Mouse (Mus musculus) C2C12 (cell line): ENCODE data around the gene Spem1. TPM values are rescaled to one million over a fixed set of nuclear protein-coding genes. Genes with fewer than 3 reads are reported as not detected.
A peak's percentile ranks its signal among the peaks of the same experiment; 100 is the strongest.

ENCODE experiments used
- H3K27me3 ChIP-seq: one replicate; pipeline ENCODE4 v1.6.1; 2011; ENCODE audit not compliant: control insufficient read depth, insufficient read depth, insufficient read length
- H3K36me3 ChIP-seq: one replicate; pipeline ENCODE4 v1.6.1; 2011; ENCODE audit not compliant: control insufficient read depth, insufficient read depth
- H3K4me3 ChIP-seq: one replicate; pipeline ENCODE4 v1.5.1; 2011; ENCODE audit warnings: mild to moderate bottlenecking, control low read depth; ENCODE audit not compliant: poor library complexity, insufficient read depth, severe bottlenecking
- H3K79me2 ChIP-seq: one replicate; pipeline ENCODE4 v1.6.1; 2011; ENCODE audit not compliant: control insufficient read depth, insufficient read depth
- H3K79me3 ChIP-seq: one replicate; pipeline ENCODE4 v1.6.1; 2011; ENCODE audit warnings: low read depth, control low read depth
- H3ac ChIP-seq: one replicate; pipeline ENCODE3; 2011; ENCODE audit warnings: low read depth; ENCODE audit not compliant: control insufficient read depth, insufficient read length
- CEBPB ChIP-seq: IDR thresholded peaks from one replicate; pipeline ENCODE4 v1.6.1; 2011; ENCODE audit warnings: low read depth, mild to moderate bottlenecking, control low read depth, moderate library complexity
- CTCF ChIP-seq: IDR thresholded peaks from one replicate; pipeline ENCODE4 v1.5.1; 2011; ENCODE audit not compliant: control insufficient read depth, insufficient read depth, insufficient read length
- FOSL1 ChIP-seq: IDR thresholded peaks from one replicate; pipeline ENCODE4 v1.8.0; 2011; ENCODE audit warnings: mild to moderate bottlenecking, low read length; ENCODE audit not compliant: poor library complexity, insufficient read depth, severe bottlenecking
- MAX ChIP-seq: IDR thresholded peaks from one replicate; pipeline ENCODE4 v1.6.1; 2011; ENCODE audit warnings: mild to moderate bottlenecking, control low read depth
- MYOD1 ChIP-seq: IDR thresholded peaks from one replicate; pipeline ENCODE4 v1.6.1; 2011; ENCODE audit warnings: low read depth; ENCODE audit not compliant: control insufficient read depth, insufficient read length
- MYOG ChIP-seq: IDR thresholded peaks from one replicate; pipeline ENCODE4 v1.6.1; 2011; ENCODE audit not compliant: control insufficient read depth, insufficient read length; ENCODE audit errors: extremely low read depth
- USF1 ChIP-seq: IDR thresholded peaks from one replicate; pipeline ENCODE4 v1.6.1; 2011; ENCODE audit warnings: low read depth, mild to moderate bottlenecking, control low read depth, moderate library complexity
- polyA plus RNA-seq: library from polyadenylated mRNA; unstranded; fragments of >200 nt; fragmentation: generic; extraction: Trizol; gene quantifications from one replicate; pipeline ENCODE4 v1.2.1, GENCODE M21; 2012; ENCODE audit warnings: missing spikeins

Gene Spem1
- polyA plus RNA-seq, 1 experiment: not detected

DNA sequence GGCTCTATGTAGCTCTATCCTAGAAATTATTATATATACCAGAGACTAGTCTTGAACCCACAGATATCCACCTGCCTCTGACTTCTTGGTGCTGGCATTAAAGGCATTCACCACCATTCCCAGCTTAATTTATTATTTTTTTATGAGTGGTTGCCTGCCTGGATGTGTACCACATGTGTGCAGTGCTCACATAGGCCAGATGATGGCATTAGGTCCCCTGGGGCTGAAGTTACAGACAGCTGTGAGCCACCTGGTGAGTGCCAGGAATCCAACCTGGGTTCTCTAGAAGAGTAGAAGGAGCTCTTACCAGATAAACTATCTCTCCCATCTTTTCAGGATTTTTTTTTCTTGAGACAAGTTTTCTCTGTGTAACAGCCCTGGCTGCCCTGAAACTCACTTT, 11.7 kb downstream of the Spem1 start:
- Histone ChIP-seq H3K79me3 (no peaks in the 10 kb centered on the region), H3K27me3 (peaks cover 9% of the 10 kb centered on the region), H3K4me3 (no peak overlapping the region), H3ac (no peak overlapping the region), H3K36me3 (no peaks in the 10 kb centered on the region), H3K79me2 (no peaks in the 10 kb centered on the region)
- TF ChIP-seq CTCF (no peak), CEBPB (no peak), FOSL1 (no peak), MYOD1 (no peak), MAX (no peak), USF1 (no peak)

DNA sequence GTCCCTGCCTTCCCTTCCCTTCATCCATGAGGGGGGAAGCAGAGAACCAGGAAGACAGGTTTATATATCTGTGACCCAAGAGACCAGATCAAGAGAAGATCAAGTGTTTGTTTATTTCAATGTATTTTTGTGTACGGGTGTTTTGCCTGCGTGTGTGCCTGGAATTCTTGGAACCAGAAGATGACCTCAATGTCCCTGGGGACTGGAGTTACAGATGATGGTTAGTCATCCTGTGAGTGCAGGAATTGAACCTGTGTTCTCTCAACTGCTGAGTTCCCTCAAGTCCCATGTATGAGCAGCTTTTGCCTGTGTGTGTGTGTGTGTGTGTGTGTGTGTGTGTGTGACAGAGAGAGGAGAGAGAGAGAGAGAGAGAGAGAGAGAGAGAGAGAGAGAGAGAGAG, 14.3 kb downstream of the Spem1 start:
- Histone ChIP-seq H3ac (no peak overlapping the region), H3K79me2 (no peaks in the 10 kb centered on the region), H3K36me3 (no peaks in the 10 kb centered on the region), H3K4me3 (no peak overlapping the region), H3K79me3 (no peaks in the 10 kb centered on the region), H3K27me3 (peaks cover 5% of the 10 kb centered on the region)
- no peak for TF ChIP-seq MAX
- TF ChIP-seq MYOD1: no peak
- TF ChIP-seq CTCF: no peak
- TF ChIP-seq USF1: no peak
- TF ChIP-seq MYOG: no peak
- no peak for TF ChIP-seq CEBPB
- TF ChIP-seq FOSL1: no peak

DNA sequence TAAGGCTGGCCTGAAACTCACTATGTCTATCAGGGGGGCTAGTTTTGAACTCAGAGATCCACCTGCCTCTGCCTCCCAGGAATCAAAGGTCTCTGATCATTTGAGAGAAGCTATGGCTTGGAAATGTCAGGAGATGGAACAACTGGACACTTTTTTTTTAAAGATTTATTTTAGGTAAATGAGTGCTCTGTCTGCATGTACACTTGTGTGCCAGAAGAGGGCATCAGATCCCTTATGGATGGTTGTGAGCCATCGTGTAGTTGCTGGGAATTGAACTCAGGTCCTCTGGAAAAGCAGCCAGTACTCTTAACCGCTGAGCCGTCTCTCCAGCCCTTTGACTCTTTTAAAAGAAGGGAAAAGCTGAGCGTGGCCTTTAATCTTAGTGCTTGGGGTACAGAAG, 15.6 kb downstream of the Spem1 start:
- Histone ChIP-seq H3K4me3 (no peak overlapping the region), H3ac (no peak overlapping the region), H3K79me3 (no peaks in the 10 kb centered on the region), H3K79me2 (no peaks in the 10 kb centered on the region), H3K27me3 (peaks cover 3% of the 10 kb centered on the region), H3K36me3 (no peaks in the 10 kb centered on the region)
- TF ChIP-seq CEBPB: no peak
- TF ChIP-seq MYOD1: no peak
- TF ChIP-seq FOSL1: no peak
- no peak for TF ChIP-seq MYOG

DNA sequence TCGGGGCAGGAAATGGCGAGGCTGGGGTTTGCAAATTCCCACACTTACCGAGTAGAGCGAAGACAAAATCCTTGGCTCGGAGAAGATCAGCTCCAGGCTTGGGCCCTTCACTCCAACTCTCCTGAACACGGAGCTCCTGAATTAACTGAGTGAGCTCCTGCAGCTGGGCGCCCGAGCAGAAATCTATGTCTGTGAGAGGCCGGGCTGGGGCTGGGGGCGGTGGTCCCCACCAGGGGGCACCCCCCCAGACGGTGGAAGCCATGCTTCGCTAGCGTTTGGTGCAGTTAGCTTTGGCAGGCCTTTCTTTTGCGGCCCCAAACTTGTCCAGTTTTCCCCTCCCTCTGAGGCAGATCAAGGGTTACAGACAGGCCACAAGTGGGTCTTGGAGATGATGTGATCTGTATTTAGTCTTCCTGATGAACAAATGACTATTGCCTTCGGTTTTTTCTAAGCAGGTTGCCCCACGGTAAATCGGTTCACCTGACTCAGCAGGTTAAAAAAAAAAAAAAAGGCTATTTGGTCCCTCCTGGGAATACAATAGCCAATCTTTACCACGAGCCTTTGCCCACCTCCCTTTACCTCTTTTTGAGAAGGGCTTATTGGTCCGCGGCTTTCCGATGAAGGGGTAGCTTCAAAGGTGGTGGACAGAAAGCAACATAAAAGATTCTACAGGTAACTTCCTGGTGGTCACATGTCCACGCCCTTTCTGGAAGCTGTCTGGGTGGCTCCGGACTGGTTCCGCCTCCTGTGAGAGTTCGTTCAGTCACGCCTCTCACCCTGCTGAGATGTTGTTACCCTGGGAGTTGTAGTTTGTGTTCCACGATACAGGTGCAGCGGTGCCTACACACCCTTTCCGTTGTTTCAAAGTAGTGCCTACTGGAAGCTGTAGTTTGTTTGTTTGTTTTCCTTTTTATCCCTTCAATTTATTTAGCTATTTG, 16.7 kb downstream of the Spem1 start, which contains the start of gene Tmem102:
Tmem102 (minus strand) TSS at position 653 of the 938 bp plus-strand sequence.
- Histone ChIP-seq H3K27me3 (no peaks in the 10 kb centered on the region), H3K79me3 (no peaks in the 10 kb centered on the region), H3ac (no peak within 1 kb of the TSS), H3K36me3 (no peaks in the 10 kb centered on the region), H3K4me3 (no peak within 1 kb of the TSS), H3K79me2 (no peaks in the 10 kb centered on the region)
- TF ChIP-seq MYOD1 (no peak), USF1 (no peak), FOSL1 (no peak), MYOG (no peak), CEBPB (no peak), CTCF (no peak), MAX (no peak)

DNA sequence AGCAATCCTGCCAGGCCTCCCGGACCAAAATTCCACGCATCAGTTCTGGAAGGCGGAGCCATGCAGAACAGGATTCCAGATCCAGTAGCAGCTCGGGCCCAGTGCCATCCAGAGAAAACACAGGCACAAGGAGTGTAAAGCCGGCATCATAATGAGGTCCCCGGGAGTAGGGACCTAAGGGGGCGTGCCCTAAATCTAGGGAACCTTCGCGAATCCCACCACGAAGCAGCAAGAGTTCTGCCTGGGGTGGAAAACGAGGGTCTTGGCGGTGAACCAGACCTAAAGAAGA, 17.4 kb downstream of the Spem1 start:
- H3K4me3 ChIP-seq: no peak overlapping the region

DNA sequence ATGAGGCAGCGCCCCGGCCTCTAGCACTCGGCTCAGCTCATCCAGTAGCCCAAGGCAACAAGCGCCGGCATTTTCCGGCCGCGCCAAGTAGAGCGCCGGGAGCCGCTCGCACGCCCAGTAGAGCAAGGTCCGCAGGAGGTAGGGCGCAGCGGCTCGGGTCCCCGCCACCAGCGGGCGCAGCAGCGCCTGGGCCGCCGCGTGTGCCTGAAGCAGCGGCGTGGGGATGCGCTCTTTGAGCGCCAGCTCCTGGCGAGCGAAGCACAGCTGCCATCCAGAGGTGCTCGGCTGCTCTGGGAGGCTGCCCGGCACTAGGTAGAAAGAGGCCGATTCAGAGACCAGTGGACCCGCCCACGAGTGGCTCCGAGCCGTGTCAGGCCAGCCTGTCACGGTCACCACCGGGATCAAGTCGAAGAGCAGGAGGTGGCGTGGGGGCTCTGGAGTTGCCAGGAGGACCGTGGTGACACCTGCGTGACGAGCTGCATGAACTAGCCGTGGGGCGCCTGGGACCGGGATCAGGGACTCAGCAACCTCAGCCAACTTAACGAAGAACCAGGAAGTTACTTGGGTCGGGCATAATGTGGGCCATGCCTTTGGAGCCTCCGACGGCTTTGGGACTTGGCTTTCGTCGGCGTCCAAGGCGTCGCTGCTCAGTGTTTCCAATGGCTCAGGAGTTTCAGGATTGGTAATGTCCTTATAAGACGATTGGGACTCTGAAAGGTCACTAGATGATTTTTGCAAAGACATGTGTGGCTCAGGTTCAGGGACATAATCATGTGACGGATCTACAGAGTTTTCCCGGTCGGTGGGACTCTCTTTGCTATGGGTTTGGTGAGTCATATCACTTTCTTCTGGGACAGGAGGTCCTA, 18.0 kb downstream of the Spem1 start:
- Histone ChIP-seq H3ac (peak overlapping the region; percentile 67), H3K4me3 (peak overlapping the region; percentile 26), H3K36me3 (no peaks in the 10 kb centered on the region), H3K79me3 (no peaks in the 10 kb centered on the region), H3K27me3 (no peaks in the 10 kb centered on the region), H3K79me2 (no peaks in the 10 kb centered on the region)
- TF ChIP-seq CEBPB (no peak), USF1 (no peak), MYOD1 (no peak), MYOG (no peak), MAX (peak; percentile 83), FOSL1 (no peak), CTCF (peak; percentile 97)

More for the DNA sequence above, 17.4 kb downstream of the Spem1 start:
- no peaks in the 10 kb centered on the region for H3K27me3 ChIP-seq
- no peaks in the 10 kb centered on the region for H3K36me3 ChIP-seq
- no peak overlapping the region for H3ac ChIP-seq
- no peaks in the 10 kb centered on the region for H3K79me2 ChIP-seq
- H3K79me3 ChIP-seq: no peaks in the 10 kb centered on the region
- no peak for TF ChIP-seq USF1
- TF ChIP-seq CTCF: no peak
